Mouse (Mus musculus) liver, embryonic 16.5 days (tissue): ENCODE results near the gene Gpnmb. TPM values are rescaled to one million over a fixed set of nuclear protein-coding genes. Genes with fewer than 3 reads are reported as not detected.
A peak's percentile ranks its signal among the peaks of the same experiment; 100 is the strongest.

Source experiments
- ATAC-seq: fragments of 200-750 bp; cut with Nextera tagmentation; 2 replicates; pipeline ENCODE4 v1.8.0; 2017; ENCODE audit warnings: low read depth, mild to moderate bottlenecking, moderate number of reproducible peaks, moderate library complexity
- H3K27ac ChIP-seq: fragments of 300-500 bp; sonication (generic); 2 replicates; pipeline ENCODE4 v1.5.1; 2014; ENCODE audit warnings: mild to moderate bottlenecking, low read length
- H3K27me3 ChIP-seq: fragments of 300-500 bp; sonication (generic); 2 replicates; pipeline ENCODE4 v1.6.1; 2014; ENCODE audit warnings: low read depth, low read length, mixed read lengths; ENCODE audit not compliant: control insufficient read depth, insufficient read depth
- H3K36me3 ChIP-seq: fragments of 300-500 bp; sonication (generic); 2 replicates; pipeline ENCODE4 v1.6.1; 2014; ENCODE audit warnings: mild to moderate bottlenecking; ENCODE audit not compliant: control insufficient read depth, insufficient read depth
- H3K4me1 ChIP-seq: fragments of 300-500 bp; sonication (generic); 2 replicates; pipeline ENCODE4 v1.6.1; 2014; ENCODE audit warnings: low read depth, low read length, mixed read lengths; ENCODE audit not compliant: control insufficient read depth
- H3K4me2 ChIP-seq: fragments of 300-500 bp; sonication (generic); 2 replicates; pipeline ENCODE4 v1.6.1; 2014; ENCODE audit warnings: low read depth, low read length, mixed read lengths
- H3K4me3 ChIP-seq: fragments of 300-500 bp; sonication (generic); 2 replicates; pipeline ENCODE4 v1.5.1; 2014; ENCODE audit warnings: low read depth, mild to moderate bottlenecking, low read length
- H3K9ac ChIP-seq: fragments of 300-500 bp; sonication (generic); 2 replicates; pipeline ENCODE4 v1.6.1; 2014; ENCODE audit warnings: low read depth, low read length
- H3K9me3 ChIP-seq: fragments of 300-500 bp; sonication (generic); replicated peaks from 2 replicates; pipeline ENCODE4 v1.6.1; 2016; ENCODE audit warnings: low read length; ENCODE audit not compliant: control insufficient read depth
- WGBS: fragments of 180-500 bp; shearing (Covaris S2); extraction: QIAGEN DNeasy Blood & Tissue Kit; methylation state at CpG from one replicate; pipeline ENCODE4 v1.1.7; 2014; ENCODE audit not compliant: insufficient replicate concordance; 5-methylcytosine and 5-hydroxymethylcytosine counted together
- polyA plus RNA-seq: library from polyadenylated mRNA; unstranded; fragments of >200 nt; fragmentation: Nextera tagmentation; extraction: Ambion mirVana; gene quantifications from 2 replicates; pipeline ENCODE4 v1.2.1, GENCODE M21; 2015

Gpnmb gene
- polyA plus RNA-seq, 1 experiment from 2014 or later = 0.25 TPM

- H3K36me3 ChIP-seq = no peaks in the 10 kb centered on the region
- no peak overlapping the region for H3K27ac ChIP-seq
- no peak overlapping the region for H3K4me2 ChIP-seq
- H3K9me3 ChIP-seq = no peaks in the 10 kb centered on the region
- 51% methylated on average over 10 of the region's 10 CpGs for WGBS
- H3K27me3 ChIP-seq = no peaks in the 10 kb centered on the region
- no peak overlapping the region for H3K9ac ChIP-seq
- H3K4me1 ChIP-seq = no peaks in the 10 kb centered on the region; the same call in 1 of the 2 replicates
- no peak overlapping the region for H3K4me3 ChIP-seq
- ATAC-seq = no peak
Observed at GRCm38 (mm10) chr6:49023315-49023714, 13.0 kb upstream of the Gpnmb start.

GRCm38 (mm10) chr6:49025290-49025689 is 11.1 kb upstream of the Gpnmb start:
- Histone ChIP-seq H3K4me3 (no peak overlapping the region), H3K27ac (no peak overlapping the region)
- 71% methylated on average over 7 of the region's 7 CpGs for WGBS

GRCm38 (mm10) chr6:49026496-49026895 is 9.8 kb upstream of the Gpnmb start:
- no peak overlapping the region for H3K27ac ChIP-seq
- H3K36me3 ChIP-seq = no peaks in the 10 kb centered on the region
- H3K9ac ChIP-seq = no peak overlapping the region
- ATAC-seq = no peak
- no peaks in the 10 kb centered on the region for H3K9me3 ChIP-seq
- H3K4me2 ChIP-seq = no peak overlapping the region
- no peaks in the 10 kb centered on the region for H3K27me3 ChIP-seq
- H3K4me3 ChIP-seq = no peak overlapping the region
- WGBS = 26% methylated on average over 5 of the region's 5 CpGs
- no peaks in the 10 kb centered on the region for H3K4me1 ChIP-seq

More at GRCm38 (mm10) chr6:49025290-49025689, 11.1 kb upstream of the Gpnmb start:
- Histone ChIP-seq H3K36me3 (no peaks in the 10 kb centered on the region), H3K4me1 (no peaks in the 10 kb centered on the region; the same call in 1 of the 2 replicates), H3K27me3 (no peaks in the 10 kb centered on the region), H3K9ac (no peak overlapping the region), H3K4me2 (no peak overlapping the region), H3K9me3 (no peaks in the 10 kb centered on the region)
- ATAC-seq = no peak

- H3K9ac ChIP-seq = no peak overlapping the region
- ATAC-seq = no peak
Observed at GRCm38 (mm10) chr6:49028019-49028418, 8.3 kb upstream of the Gpnmb start.

GRCm38 (mm10) chr6:49028708-49029107 is 7.6 kb upstream of the Gpnmb start:
- no peak overlapping the region for H3K27ac ChIP-seq
- no peak overlapping the region for H3K9ac ChIP-seq
- no peak overlapping the region for H3K4me3 ChIP-seq
- no peaks in the 10 kb centered on the region for H3K27me3 ChIP-seq
- no peaks in the 10 kb centered on the region for H3K4me1 ChIP-seq
- 66% methylated on average over 3 of the region's 3 CpGs for WGBS
- no peak overlapping the region for H3K4me2 ChIP-seq
- H3K36me3 ChIP-seq = no peaks in the 10 kb centered on the region
- H3K9me3 ChIP-seq = no peaks in the 10 kb centered on the region
- no peak for ATAC-seq

More at GRCm38 (mm10) chr6:49028019-49028418, 8.3 kb upstream of the Gpnmb start:
- H3K27me3 ChIP-seq = no peaks in the 10 kb centered on the region
- no peak overlapping the region for H3K4me3 ChIP-seq
- no peak overlapping the region for H3K27ac ChIP-seq
- H3K4me2 ChIP-seq = no peak overlapping the region
- H3K9me3 ChIP-seq = no peaks in the 10 kb centered on the region
- 60% methylated on average over 6 of the region's 6 CpGs for WGBS
- no peaks in the 10 kb centered on the region for H3K4me1 ChIP-seq
- no peaks in the 10 kb centered on the region for H3K36me3 ChIP-seq

- H3K9me3 ChIP-seq = no peaks in the 10 kb centered on the region
- H3K4me3 ChIP-seq = no peak overlapping the region
- no peak overlapping the region for H3K9ac ChIP-seq
- H3K27ac ChIP-seq = peak overlapping the region; percentile 32; the same call in 1 of the 2 replicates
- H3K4me2 ChIP-seq = no peak overlapping the region
- no peak for ATAC-seq
- no peaks in the 10 kb centered on the region for H3K4me1 ChIP-seq
- WGBS = 57% methylated on average over 4 of the region's 4 CpGs
- H3K27me3 ChIP-seq = no peaks in the 10 kb centered on the region
- no peaks in the 10 kb centered on the region for H3K36me3 ChIP-seq
Observed at GRCm38 (mm10) chr6:49031230-49031629, 5.1 kb upstream of the Gpnmb start.

GRCm38 (mm10) chr6:49032783-49033182 is 3.6 kb upstream of the Gpnmb start:
- 57% methylated on average over 4 of the region's 4 CpGs for WGBS
- Histone ChIP-seq H3K27me3 (peaks cover 8% of the 10 kb centered on the region), H3K27ac (no peak overlapping the region), H3K4me3 (no peak overlapping the region), H3K4me2 (no peak overlapping the region), H3K36me3 (no peaks in the 10 kb centered on the region), H3K9ac (no peak overlapping the region), H3K4me1 (no peaks in the 10 kb centered on the region), H3K9me3 (no peaks in the 10 kb centered on the region)
- no peak for ATAC-seq

GRCm38 (mm10) chr6:49037268-49037662 is 919 bp downstream of the Gpnmb start:
- 39% methylated on average over 12 of the region's 12 CpGs for WGBS
- Histone ChIP-seq H3K27ac (no peak overlapping the region), H3K9ac (no peak overlapping the region), H3K36me3 (no peaks in the 10 kb centered on the region), H3K4me2 (no peak overlapping the region), H3K9me3 (no peaks in the 10 kb centered on the region), H3K4me3 (no peak overlapping the region), H3K4me1 (no peaks in the 10 kb centered on the region), H3K27me3 (peaks cover 8% of the 10 kb centered on the region)
- no peak for ATAC-seq

GRCm38 (mm10) chr6:49039470-49040180 is 3.3 kb downstream of the Gpnmb start:
- no peak overlapping the region for H3K27ac ChIP-seq
- no peaks in the 10 kb centered on the region for H3K4me1 ChIP-seq
- peaks cover 8% of the 10 kb centered on the region for H3K27me3 ChIP-seq
- H3K4me2 ChIP-seq = peak overlapping the region; percentile 45
- no peaks in the 10 kb centered on the region for H3K36me3 ChIP-seq
- no peaks in the 10 kb centered on the region for H3K9me3 ChIP-seq
- no peak for ATAC-seq
- 12% methylated on average over 18 of the region's 18 CpGs for WGBS
- H3K9ac ChIP-seq = no peak overlapping the region
- H3K4me3 ChIP-seq = peak overlapping the region; percentile 30
